Mouse (Mus musculus) midbrain, embryonic 14.5 days (tissue): ENCODE data around the gene Med21. TPM values are rescaled to one million over a fixed set of nuclear protein-coding genes. Genes with fewer than 3 reads are reported as not detected.

Source experiments
- ATAC-seq: fragments of 200-750 bp; cut with Nextera tagmentation; 2 replicates; pipeline ENCODE4 v1.8.0; 2017; ENCODE audit warnings: moderate number of reproducible peaks, moderate library complexity; ENCODE audit not compliant: low FRiP score, low TSS enrichment
- DNase-seq: peaks from one replicate; pipeline ENCODE4 v3.0.0-alpha.2; 2015
- H3K27ac ChIP-seq: fragments of 300-500 bp; sonication (generic); replicated peaks from 2 replicates; pipeline ENCODE4 v1.5.1; 2014; ENCODE audit warnings: mild to moderate bottlenecking, low read depth, low read length, moderate library complexity
- H3K27me3 ChIP-seq: fragments of 300-500 bp; sonication (generic); 2 replicates; pipeline ENCODE4 v1.6.1; 2014; ENCODE audit warnings: low read length, control low read depth, mixed read lengths; ENCODE audit not compliant: control insufficient read depth, insufficient read depth
- H3K36me3 ChIP-seq: fragments of 300-500 bp; sonication (generic); 2 replicates; pipeline ENCODE4 v1.6.1; 2014; ENCODE audit warnings: low read length, control low read depth; ENCODE audit not compliant: control insufficient read depth, insufficient read depth
- H3K4me1 ChIP-seq: fragments of 300-500 bp; sonication (generic); 2 replicates; pipeline ENCODE4 v1.6.1; 2014; ENCODE audit warnings: mild to moderate bottlenecking, antibody characterized with exemption, low read length, control low read depth; ENCODE audit not compliant: control insufficient read depth, insufficient read depth
- H3K4me2 ChIP-seq: fragments of 300-500 bp; sonication (generic); 2 replicates; pipeline ENCODE4 v1.6.1; 2014; ENCODE audit warnings: mild to moderate bottlenecking, low read length, moderate library complexity
- H3K4me3 ChIP-seq: fragments of 300-500 bp; sonication (generic); replicated peaks from 2 replicates; pipeline ENCODE4 v1.5.1; 2014; ENCODE audit warnings: low read depth, low read length
- H3K9ac ChIP-seq: fragments of 300-500 bp; sonication (generic); replicated peaks from 2 replicates; pipeline ENCODE4 v1.6.1; 2014; ENCODE audit warnings: mild to moderate bottlenecking, low read length, moderate library complexity
- H3K9me3 ChIP-seq: fragments of 300-500 bp; sonication (generic); 2 replicates; pipeline ENCODE4 v1.6.1; 2016; ENCODE audit warnings: low read length, control low read depth, mixed read lengths; ENCODE audit not compliant: control insufficient read depth
- WGBS: fragments of 180-500 bp; shearing (Covaris S2); extraction: QIAGEN DNeasy Blood & Tissue Kit; methylation state at CpG from one replicate; pipeline ENCODE4 v1.1.7; 2014; 5-methylcytosine and 5-hydroxymethylcytosine counted together
- polyA plus RNA-seq: library from polyadenylated mRNA; unstranded; fragments of >200 nt; fragmentation: Nextera tagmentation; extraction: Ambion mirVana; gene quantifications from 2 replicates; pipeline ENCODE4 v1.2.1, GENCODE M21; 2014

Gene Med21
- polyA plus RNA-seq, 1 experiment from 2014 or later, result 105 TPM

- Histone ChIP-seq H3K4me3 (no peak overlapping the region), H3K4me2 (no peak overlapping the region), H3K36me3 (no peaks in the 10 kb centered on the region), H3K27me3 (no peaks in the 10 kb centered on the region), H3K4me1 (no peaks in the 10 kb centered on the region), H3K27ac (no peak overlapping the region), H3K9ac (no peak overlapping the region), H3K9me3 (no peaks in the 10 kb centered on the region; the same call in 1 of the 2 replicates)
- no peak for DNase-seq
- ATAC-seq, result no peak
These were observed 26.3 kb downstream of the Med21 start for GRCm38 (mm10) chr6:146668606-146669005.

- no peak overlapping the region for H3K9ac ChIP-seq
- no peaks in the 10 kb centered on the region for H3K4me1 ChIP-seq
- H3K36me3 ChIP-seq, result no peaks in the 10 kb centered on the region
- H3K27ac ChIP-seq, result no peak overlapping the region
- DNase-seq (no peak), ATAC-seq (no peak)
- no peaks in the 10 kb centered on the region for H3K27me3 ChIP-seq
- H3K4me3 ChIP-seq, result no peak overlapping the region
- H3K4me2 ChIP-seq, result no peak overlapping the region
- WGBS, result 90% methylated on average over 15 of the region's 15 CpGs
- no peaks in the 10 kb centered on the region; the same call in 1 of the 2 replicates for H3K9me3 ChIP-seq
These were observed 28.9 kb downstream of the Med21 start for GRCm38 (mm10) chr6:146670956-146671855.

GRCm38 (mm10) chr6:146672106-146672505 is 29.8 kb downstream of the Med21 start:
- H3K36me3 ChIP-seq, result no peaks in the 10 kb centered on the region
- no peaks in the 10 kb centered on the region for H3K4me1 ChIP-seq
- DNase-seq (no peak), ATAC-seq (no peak)
- no peak overlapping the region for H3K27ac ChIP-seq
- no peak overlapping the region for H3K9ac ChIP-seq
- H3K9me3 ChIP-seq, result no peaks in the 10 kb centered on the region; the same call in 1 of the 2 replicates
- 57% methylated on average over 5 of the region's 5 CpGs for WGBS
- H3K4me3 ChIP-seq, result no peak overlapping the region
- no peak overlapping the region for H3K4me2 ChIP-seq
- H3K27me3 ChIP-seq, result no peaks in the 10 kb centered on the region

- no peak for ATAC-seq
These were observed 31.3 kb downstream of the Med21 start for GRCm38 (mm10) chr6:146673696-146674095.

GRCm38 (mm10) chr6:146674420-146674819 is 32.1 kb downstream of the Med21 start:
- ATAC-seq (no peak), DNase-seq (no peak)
- H3K9me3 ChIP-seq, result peaks cover 2% of the 10 kb centered on the region; the same call in 1 of the 2 replicates
- H3K27me3 ChIP-seq, result no peaks in the 10 kb centered on the region
- 85% methylated on average over 8 of the region's 8 CpGs for WGBS
- H3K4me3 ChIP-seq, result no peak overlapping the region
- no peaks in the 10 kb centered on the region for H3K36me3 ChIP-seq
- H3K4me2 ChIP-seq, result no peak overlapping the region
- H3K27ac ChIP-seq, result no peak overlapping the region
- H3K4me1 ChIP-seq, result no peaks in the 10 kb centered on the region
- no peak overlapping the region for H3K9ac ChIP-seq

More at GRCm38 (mm10) chr6:146673696-146674095, 31.3 kb downstream of the Med21 start:
- no peak overlapping the region for H3K27ac ChIP-seq
- H3K4me3 ChIP-seq, result no peak overlapping the region
- no peaks in the 10 kb centered on the region; the same call in 1 of the 2 replicates for H3K9me3 ChIP-seq
- no peaks in the 10 kb centered on the region for H3K36me3 ChIP-seq
- DNase-seq, result no peak
- no peaks in the 10 kb centered on the region for H3K27me3 ChIP-seq
- no peak overlapping the region for H3K4me2 ChIP-seq
- WGBS, result 80% methylated on average over 4 of the region's 4 CpGs
- no peaks in the 10 kb centered on the region for H3K4me1 ChIP-seq
- no peak overlapping the region for H3K9ac ChIP-seq

- peaks cover 4% of the 10 kb centered on the region; the same call in 1 of the 2 replicates for H3K9me3 ChIP-seq
- no peak overlapping the region for H3K27ac ChIP-seq
- no peaks in the 10 kb centered on the region for H3K36me3 ChIP-seq
- no peak overlapping the region for H3K4me3 ChIP-seq
- H3K9ac ChIP-seq, result no peak overlapping the region
- ATAC-seq (no peak), DNase-seq (no peak)
- H3K27me3 ChIP-seq, result no peaks in the 10 kb centered on the region
- WGBS, result 89% methylated on average over 4 of the region's 4 CpGs
- H3K4me1 ChIP-seq, result no peaks in the 10 kb centered on the region
- H3K4me2 ChIP-seq, result no peak overlapping the region
These were observed 32.7 kb downstream of the Med21 start for GRCm38 (mm10) chr6:146674881-146675536.

GRCm38 (mm10) chr6:146676904-146677303 is 34.6 kb downstream of the Med21 start:
- Histone ChIP-seq H3K9me3 (0 out of 2 replicates have a peak, but pooled peaks cover 4% of the 10 kb centered on the region), H3K27ac (no peak overlapping the region), H3K36me3 (no peaks in the 10 kb centered on the region), H3K4me2 (no peak overlapping the region), H3K27me3 (no peaks in the 10 kb centered on the region), H3K4me1 (no peaks in the 10 kb centered on the region), H3K4me3 (no peak overlapping the region), H3K9ac (no peak overlapping the region)
- ATAC-seq (no peak), DNase-seq (no peak)
- WGBS, result 82% methylated on average over 10 of the region's 10 CpGs

- H3K4me3 ChIP-seq, result no peak overlapping the region
- H3K27ac ChIP-seq, result no peak overlapping the region
- 79% methylated on average over 10 of the region's 10 CpGs for WGBS
- H3K27me3 ChIP-seq, result no peaks in the 10 kb centered on the region
- H3K4me1 ChIP-seq, result no peaks in the 10 kb centered on the region
- H3K36me3 ChIP-seq, result no peaks in the 10 kb centered on the region
- no peak overlapping the region for H3K4me2 ChIP-seq
- no peak for DNase-seq
- 0 out of 2 replicates have a peak, but pooled peaks cover 4% of the 10 kb centered on the region for H3K9me3 ChIP-seq
- no peak overlapping the region for H3K9ac ChIP-seq
- no peak for ATAC-seq
These were observed 36.1 kb downstream of the Med21 start for GRCm38 (mm10) chr6:146678136-146679070.
